Mouse (Mus musculus) limb, embryonic 11.5 days (tissue): ENCODE results near the gene Ctnna3. TPM values are rescaled to one million over a fixed set of nuclear protein-coding genes. Genes with fewer than 3 reads are reported as not detected.
A peak's percentile ranks its signal among the peaks of the same experiment; 100 is the strongest.

ENCODE experiments used
- ATAC-seq: fragments of 200-750 bp; cut with Nextera tagmentation; 2 replicates; pipeline ENCODE4 v1.8.0; 2017; ENCODE audit warnings: low read depth; ENCODE audit not compliant: insufficient number of reproducible peaks, low FRiP score, low TSS enrichment
- DNase-seq: peaks from one replicate; pipeline ENCODE4 v3.0.0-alpha.2; 2015; ENCODE audit warnings: low spot score
- H3K27ac ChIP-seq: fragments of 300-500 bp; sonication (generic); replicated peaks from 2 replicates; pipeline ENCODE4 v1.5.1; 2014; ENCODE audit warnings: low read depth, mild to moderate bottlenecking, low read length
- H3K27me3 ChIP-seq: fragments of 300-500 bp; sonication (generic); 2 replicates; pipeline ENCODE4 v1.6.1; 2014; ENCODE audit warnings: mild to moderate bottlenecking, low read length, mixed read lengths; ENCODE audit not compliant: control insufficient read depth, insufficient read depth
- H3K36me3 ChIP-seq: fragments of 300-500 bp; sonication (generic); 2 replicates; pipeline ENCODE4 v1.6.1; 2014; ENCODE audit warnings: mild to moderate bottlenecking, low read length, moderate library complexity, mixed read lengths; ENCODE audit not compliant: control insufficient read depth, insufficient read depth
- H3K4me1 ChIP-seq: fragments of 300-500 bp; sonication (generic); 2 replicates; pipeline ENCODE4 v1.6.1; 2014; ENCODE audit warnings: low read length, mixed read lengths; ENCODE audit not compliant: control insufficient read depth, insufficient read depth
- H3K4me2 ChIP-seq: fragments of 300-500 bp; sonication (generic); 2 replicates; pipeline ENCODE4 v1.6.1; 2014; ENCODE audit warnings: low read depth, mild to moderate bottlenecking, moderate library complexity; ENCODE audit not compliant: severe bottlenecking
- H3K4me3 ChIP-seq: fragments of 300-500 bp; sonication (generic); 2 replicates; pipeline ENCODE4 v1.5.1; 2014; ENCODE audit warnings: low read depth, low read length
- H3K9ac ChIP-seq: fragments of 300-500 bp; sonication (generic); 2 replicates; pipeline ENCODE4 v1.6.1; 2014; ENCODE audit warnings: mild to moderate bottlenecking, low read length
- H3K9me3 ChIP-seq: fragments of 300-500 bp; sonication (generic); 2 replicates; pipeline ENCODE4 v1.6.1; 2016; ENCODE audit warnings: low read length; ENCODE audit not compliant: control insufficient read depth
- WGBS: fragments of 180-500 bp; shearing (Covaris S2); extraction: QIAGEN DNeasy Blood & Tissue Kit; methylation state at CpG from one replicate; pipeline ENCODE4 v1.1.7; 2014; 5-methylcytosine and 5-hydroxymethylcytosine counted together
- polyA plus RNA-seq: library from polyadenylated mRNA; unstranded; fragments of >200 nt; fragmentation: Nextera tagmentation; extraction: Ambion mirVana; gene quantifications from 2 replicates; pipeline ENCODE4 v1.2.1, GENCODE M21; 2014

Ctnna3 gene
- polyA plus RNA-seq, 1 experiment from 2014 or later = 0.04 TPM

- Histone ChIP-seq H3K4me2 (no peak overlapping the region), H3K9me3 (no peaks in the 10 kb centered on the region), H3K27ac (no peak overlapping the region), H3K27me3 (no peaks in the 10 kb centered on the region), H3K36me3 (no peaks in the 10 kb centered on the region), H3K9ac (no peak overlapping the region), H3K4me1 (no peaks in the 10 kb centered on the region), H3K4me3 (no peak overlapping the region)
- DNase-seq (no peak), ATAC-seq (no peak)
- 49% methylated on average over 9 of the region's 9 CpGs for WGBS
Observed at GRCm38 (mm10) chr10:63810043-63810617, 380.2 kb downstream of the Ctnna3 start.

GRCm38 (mm10) chr10:63839011-63839410 lies 409.1 kb downstream of the Ctnna3 start:
- no peaks in the 10 kb centered on the region for H3K9me3 ChIP-seq
- H3K27me3 ChIP-seq = no peaks in the 10 kb centered on the region
- H3K4me1 ChIP-seq = no peaks in the 10 kb centered on the region
- H3K36me3 ChIP-seq = no peaks in the 10 kb centered on the region
- DNase-seq (no peak), ATAC-seq (no peak)
- H3K4me3 ChIP-seq = no peak overlapping the region
- 85% methylated on average over 4 of the region's 4 CpGs for WGBS
- H3K27ac ChIP-seq = no peak overlapping the region
- no peak overlapping the region for H3K4me2 ChIP-seq
- no peak overlapping the region for H3K9ac ChIP-seq

- no peak for ATAC-seq
Observed at GRCm38 (mm10) chr10:63851946-63852345, 422.0 kb downstream of the Ctnna3 start.

GRCm38 (mm10) chr10:63869123-63869522 lies 439.2 kb downstream of the Ctnna3 start:
- Histone ChIP-seq H3K9me3 (no peaks in the 10 kb centered on the region), H3K4me1 (no peaks in the 10 kb centered on the region), H3K36me3 (no peaks in the 10 kb centered on the region), H3K9ac (no peak overlapping the region), H3K27me3 (no peaks in the 10 kb centered on the region), H3K4me2 (no peak overlapping the region), H3K27ac (no peak overlapping the region), H3K4me3 (no peak overlapping the region)
- 94% methylated on average over 7 of the region's 7 CpGs for WGBS
- no peak for ATAC-seq
- DNase-seq = peak; percentile 6

More at GRCm38 (mm10) chr10:63851946-63852345, 422.0 kb downstream of the Ctnna3 start:
- no peak for DNase-seq
- no peaks in the 10 kb centered on the region for H3K4me1 ChIP-seq
- no peak overlapping the region for H3K4me2 ChIP-seq
- H3K36me3 ChIP-seq = no peaks in the 10 kb centered on the region
- no peak overlapping the region for H3K9ac ChIP-seq
- WGBS = 73% methylated on average over 4 of the region's 4 CpGs
- H3K27ac ChIP-seq = no peak overlapping the region
- no peaks in the 10 kb centered on the region for H3K27me3 ChIP-seq
- H3K9me3 ChIP-seq = no peaks in the 10 kb centered on the region
- no peak overlapping the region for H3K4me3 ChIP-seq

GRCm38 (mm10) chr10:63880462-63880903 lies 450.6 kb downstream of the Ctnna3 start:
- no peak for ATAC-seq
- 89% methylated on average over 5 of the region's 5 CpGs for WGBS

GRCm38 (mm10) chr10:63886449-63887088 lies 456.7 kb downstream of the Ctnna3 start:
- H3K27ac ChIP-seq = no peak overlapping the region
- no peaks in the 10 kb centered on the region for H3K27me3 ChIP-seq
- WGBS = 85% methylated on average over 23 of the region's 23 CpGs
- no peak overlapping the region for H3K9ac ChIP-seq
- no peak overlapping the region for H3K4me2 ChIP-seq
- H3K4me1 ChIP-seq = no peaks in the 10 kb centered on the region
- no peak overlapping the region for H3K4me3 ChIP-seq
- no peaks in the 10 kb centered on the region for H3K9me3 ChIP-seq
- no peaks in the 10 kb centered on the region for H3K36me3 ChIP-seq
- DNase-seq (no peak), ATAC-seq (no peak)

More at GRCm38 (mm10) chr10:63880462-63880903, 450.6 kb downstream of the Ctnna3 start:
- no peak overlapping the region for H3K9ac ChIP-seq
- no peaks in the 10 kb centered on the region for H3K9me3 ChIP-seq
- DNase-seq = no peak
- H3K4me1 ChIP-seq = no peaks in the 10 kb centered on the region
- no peaks in the 10 kb centered on the region for H3K27me3 ChIP-seq
- no peaks in the 10 kb centered on the region for H3K36me3 ChIP-seq
- no peak overlapping the region for H3K4me3 ChIP-seq
- H3K27ac ChIP-seq = no peak overlapping the region
- H3K4me2 ChIP-seq = no peak overlapping the region

- DNase-seq (no peak), ATAC-seq (no peak)
- Histone ChIP-seq H3K4me3 (no peak overlapping the region), H3K4me2 (no peak overlapping the region), H3K9me3 (no peaks in the 10 kb centered on the region), H3K27ac (no peak overlapping the region), H3K4me1 (no peaks in the 10 kb centered on the region), H3K9ac (no peak overlapping the region), H3K36me3 (no peaks in the 10 kb centered on the region), H3K27me3 (no peaks in the 10 kb centered on the region)
- WGBS = 89% methylated on average over 5 of the region's 5 CpGs
Observed at GRCm38 (mm10) chr10:63894612-63895011, 464.7 kb downstream of the Ctnna3 start.

GRCm38 (mm10) chr10:63899891-63900290 lies 470.0 kb downstream of the Ctnna3 start:
- ATAC-seq = no peak
- Histone ChIP-seq H3K4me2 (no peak overlapping the region), H3K27ac (no peak overlapping the region), H3K27me3 (no peaks in the 10 kb centered on the region), H3K9ac (no peak overlapping the region), H3K36me3 (no peaks in the 10 kb centered on the region), H3K4me1 (no peaks in the 10 kb centered on the region), H3K4me3 (no peak overlapping the region), H3K9me3 (no peaks in the 10 kb centered on the region)
- DNase-seq = no peak

- Histone ChIP-seq H3K4me3 (no peak overlapping the region), H3K36me3 (no peaks in the 10 kb centered on the region), H3K4me1 (no peaks in the 10 kb centered on the region), H3K27me3 (no peaks in the 10 kb centered on the region), H3K9me3 (no peaks in the 10 kb centered on the region), H3K9ac (no peak overlapping the region), H3K4me2 (no peak overlapping the region), H3K27ac (no peak overlapping the region)
- no peak for ATAC-seq
- no peak for DNase-seq
Observed at GRCm38 (mm10) chr10:63908878-63909277, 479.0 kb downstream of the Ctnna3 start.
